Mouse (Mus musculus) forebrain, postnatal 0 days (tissue): ENCODE measurements at regions not wholly inside any gene's neighbourhood (a gene's known extent, or its start where the extent isn't known, plus 50 kb on each side); places are given as distances from the start of the nearest gene placed in this dataset.

ENCODE experiments used
- ATAC-seq: fragments of 200-750 bp; cut with Nextera tagmentation; 2 replicates; pipeline ENCODE4 v1.8.0; 2017; ENCODE audit warnings: mild to moderate bottlenecking, moderate library complexity
- DNase-seq: peaks from one replicate; pipeline ENCODE4 v3.0.0-alpha.2; 2015
- H3K27ac ChIP-seq: fragments of 300-500 bp; sonication (generic); 2 replicates; pipeline ENCODE4 v1.5.1; 2014; ENCODE audit warnings: low read depth, mild to moderate bottlenecking, antibody characterized with exemption, low read length, moderate library complexity, mixed read lengths
- H3K27me3 ChIP-seq: fragments of 300-500 bp; sonication (generic); 2 replicates; pipeline ENCODE4 v1.6.1; 2014; ENCODE audit warnings: mild to moderate bottlenecking, low read length, mixed read lengths; ENCODE audit not compliant: insufficient read depth
- H3K36me3 ChIP-seq: fragments of 300-500 bp; sonication (generic); 2 replicates; pipeline ENCODE4 v1.6.1; 2014; ENCODE audit warnings: mild to moderate bottlenecking, moderate library complexity; ENCODE audit not compliant: insufficient read depth
- H3K4me1 ChIP-seq: fragments of 300-500 bp; sonication (generic); 2 replicates; pipeline ENCODE4 v1.6.1; 2014; ENCODE audit warnings: antibody characterized with exemption; ENCODE audit not compliant: insufficient read depth
- H3K4me2 ChIP-seq: fragments of 300-500 bp; sonication (generic); 2 replicates; pipeline ENCODE4 v1.6.1; 2014; ENCODE audit warnings: low read depth, mild to moderate bottlenecking, moderate library complexity
- H3K4me3 ChIP-seq: fragments of 300-500 bp; sonication (generic); 2 replicates; pipeline ENCODE4 v1.5.1; 2014; ENCODE audit warnings: low read depth, low read length, mixed read lengths
- H3K9ac ChIP-seq: fragments of 300-500 bp; sonication (generic); 2 replicates; pipeline ENCODE4 v1.6.1; 2014; ENCODE audit warnings: mild to moderate bottlenecking
- H3K9me3 ChIP-seq: fragments of 300-500 bp; sonication (generic); 2 replicates; pipeline ENCODE4 v1.6.1; 2016; ENCODE audit warnings: low read length
- CTCF ChIP-seq: sonication (generic); IDR thresholded peaks from 2 replicates; pipeline ENCODE4 v1.5.1; 2016; ENCODE audit warnings: antibody characterized with exemption, control low read depth, low read depth
- WGBS: fragments of 180-500 bp; shearing (Covaris S2); extraction: QIAGEN DNeasy Blood & Tissue Kit; methylation state at CpG from one replicate; pipeline ENCODE4 v1.1.7; 2014; 5-methylcytosine and 5-hydroxymethylcytosine counted together

DNA sequence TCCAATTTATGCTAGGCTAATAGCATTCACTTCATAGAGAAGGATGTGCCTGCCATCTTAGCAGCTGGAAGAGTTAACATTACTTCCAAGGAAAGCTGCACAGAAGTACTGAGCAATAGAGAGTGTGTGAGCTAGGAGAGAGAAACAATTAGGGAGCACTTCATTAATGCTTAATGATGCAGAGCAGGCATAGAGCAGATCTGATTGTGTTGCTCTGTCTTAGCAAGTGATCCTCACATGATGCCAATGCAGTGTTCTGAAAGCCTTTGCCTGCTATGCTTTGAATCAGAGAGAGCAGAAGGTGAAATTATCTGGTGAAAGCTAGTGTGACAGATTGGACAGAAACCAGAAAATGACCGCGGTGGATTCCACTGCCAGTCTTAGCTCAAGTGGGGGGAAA, 987.8 kb upstream of the Lcorl start:
- DNase-seq (no peak), ATAC-seq (no peak; the same call in 1 of the 2 replicates)
- H3K4me1 ChIP-seq = no peaks in the 10 kb centered on the region
- no peak for TF ChIP-seq CTCF
- no peak overlapping the region for H3K4me3 ChIP-seq
- no peak overlapping the region for H3K4me2 ChIP-seq
- H3K36me3 ChIP-seq = no peaks in the 10 kb centered on the region
- H3K27me3 ChIP-seq = no peaks in the 10 kb centered on the region
- no peak overlapping the region for H3K27ac ChIP-seq
- no peak overlapping the region for H3K9ac ChIP-seq
- no peaks in the 10 kb centered on the region for H3K9me3 ChIP-seq
- 26% methylated on average over 2 of the region's 2 CpGs for WGBS

DNA sequence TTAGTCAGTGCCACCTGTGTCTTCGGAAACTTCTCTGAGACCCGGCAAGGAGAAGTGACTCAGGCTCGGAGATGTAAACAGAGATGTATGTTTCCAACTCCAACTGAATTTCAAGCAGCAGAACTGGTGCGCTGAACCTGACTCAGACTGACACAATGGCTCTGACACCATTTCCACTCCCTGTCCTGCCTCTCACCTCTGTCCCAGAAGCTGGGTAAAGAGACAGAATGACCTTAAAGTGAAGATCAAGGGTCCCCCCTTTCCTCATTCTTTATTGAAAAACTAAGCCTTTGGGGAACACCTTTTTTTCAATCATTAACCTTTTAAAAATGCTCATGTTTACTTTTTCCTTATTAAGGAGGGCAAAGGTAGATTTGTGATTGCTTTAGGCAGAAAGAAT, 979.4 kb upstream of the Lcorl start:
- H3K4me1 ChIP-seq = no peaks in the 10 kb centered on the region
- DNase-seq = no peak
- WGBS = 89% methylated on average over 4 of the region's 4 CpGs
- H3K27me3 ChIP-seq = no peaks in the 10 kb centered on the region
- H3K36me3 ChIP-seq = no peaks in the 10 kb centered on the region
- H3K9ac ChIP-seq = no peak overlapping the region
- H3K4me3 ChIP-seq = no peak overlapping the region
- no peak overlapping the region for H3K4me2 ChIP-seq
- no peak for ATAC-seq
- no peak for TF ChIP-seq CTCF
- H3K9me3 ChIP-seq = no peaks in the 10 kb centered on the region
- no peak overlapping the region for H3K27ac ChIP-seq

DNA sequence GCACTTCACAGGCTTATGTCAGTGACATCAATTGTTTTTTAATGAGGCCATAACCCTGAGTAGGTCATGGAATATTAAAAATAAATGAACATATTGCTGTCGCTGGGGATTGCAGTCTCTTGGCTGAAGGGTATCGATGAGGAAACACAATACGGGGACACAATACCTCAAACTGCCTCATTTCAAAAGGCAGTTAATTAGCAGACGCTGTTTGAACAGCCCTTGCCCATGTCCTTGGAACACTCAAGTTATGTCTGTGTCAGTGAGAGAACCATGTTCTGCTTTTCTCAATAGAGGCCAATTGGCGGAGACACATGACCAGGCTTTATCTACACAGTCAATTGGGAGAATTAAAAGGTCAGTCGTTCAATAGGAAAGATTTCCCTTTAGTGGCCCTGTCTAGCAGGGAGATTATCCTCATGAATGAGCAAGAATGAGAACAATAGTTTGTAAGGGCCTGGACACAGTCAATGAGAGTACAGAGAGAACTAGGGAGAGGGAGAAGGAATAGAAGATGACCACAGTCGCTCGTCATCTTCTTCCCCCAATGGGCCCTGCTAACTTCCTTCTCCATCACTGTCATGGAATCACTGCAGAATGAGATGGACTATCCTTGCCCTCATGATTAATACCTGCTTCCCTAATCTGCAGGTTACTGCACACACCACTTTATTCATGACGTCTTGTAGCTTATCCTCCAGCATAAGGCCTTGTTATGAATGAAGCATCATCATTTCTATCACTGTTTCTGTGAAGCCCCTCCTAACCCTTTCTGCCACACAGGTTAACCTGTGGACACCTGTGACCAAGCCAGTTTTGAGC, 973.6 kb upstream of the Lcorl start:
- Histone ChIP-seq H3K27ac (no peak overlapping the region), H3K27me3 (no peaks in the 10 kb centered on the region), H3K4me2 (no peak overlapping the region), H3K9me3 (no peaks in the 10 kb centered on the region), H3K9ac (no peak overlapping the region), H3K36me3 (no peaks in the 10 kb centered on the region), H3K4me1 (no peaks in the 10 kb centered on the region), H3K4me3 (no peak overlapping the region)
- TF ChIP-seq CTCF = no peak
- WGBS = 20% methylated on average over 9 of the region's 9 CpGs
- no peak for ATAC-seq
- no peak for DNase-seq

DNA sequence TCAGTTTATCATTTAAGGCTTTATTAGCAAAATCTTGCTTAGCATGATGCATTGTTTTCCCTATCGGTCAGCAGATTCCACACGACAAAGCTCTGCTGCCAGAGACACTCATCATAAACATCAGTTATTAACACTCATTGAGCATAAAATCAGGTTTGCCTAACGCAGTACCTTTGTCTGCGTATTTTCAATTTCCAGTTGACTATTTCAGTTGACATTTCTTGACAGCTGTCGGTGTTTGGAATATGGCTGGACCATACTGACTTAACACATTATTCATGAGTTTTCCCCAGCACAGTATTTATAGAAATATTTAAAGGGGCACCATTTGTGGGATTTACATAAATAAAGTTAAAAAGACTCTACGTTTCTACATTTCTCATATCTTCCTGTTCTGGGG, 972.7 kb upstream of the Lcorl start:
- H3K9ac ChIP-seq = no peak overlapping the region
- no peak for TF ChIP-seq CTCF
- no peak for ATAC-seq
- H3K4me3 ChIP-seq = no peak overlapping the region
- no peaks in the 10 kb centered on the region for H3K27me3 ChIP-seq
- H3K27ac ChIP-seq = no peak overlapping the region
- 37% methylated on average over 6 of the region's 6 CpGs for WGBS
- no peaks in the 10 kb centered on the region for H3K4me1 ChIP-seq
- H3K36me3 ChIP-seq = no peaks in the 10 kb centered on the region
- H3K9me3 ChIP-seq = no peaks in the 10 kb centered on the region
- no peak for DNase-seq
- no peak overlapping the region for H3K4me2 ChIP-seq

DNA sequence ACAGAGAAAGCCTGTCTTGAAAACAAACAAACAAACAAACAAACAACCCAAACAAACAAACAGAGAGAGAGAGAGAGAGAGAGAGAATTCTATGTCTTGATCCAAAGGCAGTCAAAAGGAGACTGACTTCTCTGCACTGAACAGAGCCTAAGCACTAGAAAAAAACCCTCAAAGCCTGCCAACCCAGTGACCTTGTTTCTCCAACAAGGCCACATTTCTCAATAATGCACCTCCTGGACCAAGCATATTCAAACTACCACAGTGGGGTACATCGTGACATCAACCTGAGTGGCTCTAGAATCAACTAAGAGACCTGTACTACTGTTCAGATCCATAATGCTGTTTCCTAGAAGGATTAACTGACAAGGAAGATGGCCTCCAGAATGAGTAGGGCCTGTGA, 969.0 kb upstream of the Lcorl start:
- Histone ChIP-seq H3K4me3 (no peak overlapping the region), H3K9ac (no peak overlapping the region), H3K36me3 (no peaks in the 10 kb centered on the region), H3K27me3 (no peaks in the 10 kb centered on the region), H3K27ac (no peak overlapping the region), H3K9me3 (no peaks in the 10 kb centered on the region), H3K4me1 (no peaks in the 10 kb centered on the region), H3K4me2 (no peak overlapping the region)
- no peak for TF ChIP-seq CTCF
- 95% methylated on average over 1 of the region's 1 CpGs for WGBS
- DNase-seq (no peak), ATAC-seq (no peak)

DNA sequence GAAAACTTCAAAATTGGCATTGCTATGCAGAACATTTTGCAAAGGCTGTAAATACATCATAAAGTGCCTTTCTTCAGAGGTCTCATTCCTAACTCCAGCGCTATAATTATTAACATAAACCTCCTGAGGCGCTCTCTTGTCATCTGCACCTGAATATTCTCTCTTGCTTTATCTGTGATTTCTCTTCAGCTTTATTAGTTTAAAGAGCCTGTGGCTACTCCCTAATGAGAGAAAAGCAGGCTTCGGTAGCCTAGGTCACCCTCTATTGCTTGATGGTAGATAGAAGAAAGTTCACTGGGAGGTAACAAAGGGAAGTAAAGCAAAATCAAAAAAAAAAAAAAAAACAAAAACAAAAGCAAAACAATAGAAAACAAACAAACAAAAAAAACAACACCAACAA, 967.5 kb upstream of the Lcorl start:
- H3K36me3 ChIP-seq = no peaks in the 10 kb centered on the region
- H3K4me2 ChIP-seq = no peak overlapping the region
- no peaks in the 10 kb centered on the region for H3K9me3 ChIP-seq
- no peak overlapping the region for H3K4me3 ChIP-seq
- 67% methylated on average over 3 of the region's 3 CpGs for WGBS
- ATAC-seq (no peak), DNase-seq (no peak)
- no peak overlapping the region for H3K9ac ChIP-seq
- no peak for TF ChIP-seq CTCF
- H3K27me3 ChIP-seq = no peaks in the 10 kb centered on the region
- H3K4me1 ChIP-seq = no peaks in the 10 kb centered on the region
- no peak overlapping the region for H3K27ac ChIP-seq

DNA sequence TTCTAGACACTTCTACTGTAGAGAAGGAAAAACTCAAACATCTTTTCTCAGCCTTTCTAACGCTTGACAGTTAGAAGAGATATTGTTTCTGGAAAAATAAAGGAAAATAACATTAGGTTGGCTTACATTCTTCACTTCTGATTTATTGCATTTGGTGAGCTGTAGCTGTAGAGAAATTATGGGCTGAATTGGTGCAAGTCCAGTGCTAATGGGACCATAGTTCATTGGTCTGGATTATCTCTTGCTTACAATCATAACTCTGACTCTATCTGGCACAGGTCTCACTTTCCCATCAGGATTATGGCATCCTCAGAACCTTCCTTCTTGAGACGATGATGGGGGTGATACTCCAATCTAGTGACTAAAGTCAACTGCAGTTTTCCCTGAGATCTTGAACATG, 937.7 kb upstream of the Lcorl start:
- no peaks in the 10 kb centered on the region for H3K36me3 ChIP-seq
- TF ChIP-seq CTCF = no peak
- ATAC-seq (no peak), DNase-seq (no peak)
- 91% methylated on average over 2 of the region's 2 CpGs for WGBS
- no peaks in the 10 kb centered on the region for H3K9me3 ChIP-seq
- no peak overlapping the region for H3K4me2 ChIP-seq
- H3K4me3 ChIP-seq = no peak overlapping the region
- H3K4me1 ChIP-seq = no peaks in the 10 kb centered on the region; the same call in 1 of the 2 replicates
- no peak overlapping the region for H3K9ac ChIP-seq
- H3K27me3 ChIP-seq = no peaks in the 10 kb centered on the region
- H3K27ac ChIP-seq = no peak overlapping the region
